Mouse (Mus musculus) heart, postnatal 0 days (tissue): ENCODE results near the gene Cacna1f.

Experiments used
- CTCF ChIP-seq: IDR thresholded peaks from 2 replicates; pipeline ENCODE4 v1.5.1; 2016; ENCODE audit warnings: antibody characterized with exemption, control low read depth, low read depth
- EP300 ChIP-seq: IDR thresholded peaks from 2 replicates; pipeline ENCODE4 v1.6.1; 2016; ENCODE audit warnings: antibody characterized with exemption, low read depth

DNA sequence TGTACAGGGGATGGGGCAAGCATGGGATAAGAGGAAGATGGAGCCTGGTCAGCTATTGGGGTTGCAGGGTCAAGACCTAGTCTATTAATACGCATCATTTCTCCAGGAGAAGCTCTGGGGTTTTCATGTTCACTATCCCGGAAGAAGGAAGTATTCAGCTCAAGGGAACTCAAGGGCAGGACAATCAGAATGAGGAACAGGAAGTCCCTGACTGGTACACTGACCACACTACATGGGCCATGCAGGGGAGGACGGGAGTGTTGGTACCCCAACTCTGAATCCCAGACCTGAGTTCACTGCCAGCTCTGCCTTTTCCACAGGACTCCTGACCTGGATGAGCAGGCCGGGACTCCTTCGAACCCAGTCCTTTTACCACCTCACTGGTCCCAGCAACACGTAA is 25.7 kb downstream of the Cacna1f start:
- TF ChIP-seq CTCF (no peak), EP300 (no peak)
